Mouse (Mus musculus) liver, embryonic 14.5 days (tissue): ENCODE data around the gene Olfr782.

ENCODE experiments used
- CTCF ChIP-seq: IDR thresholded peaks from 2 replicates; pipeline ENCODE4 v1.5.1; 2016; ENCODE audit warnings: antibody characterized with exemption, low read depth, control low read depth
- EP300 ChIP-seq: IDR thresholded peaks from 2 replicates; pipeline ENCODE4 v1.6.1; 2016; ENCODE audit warnings: antibody characterized with exemption, low read depth

DNA sequence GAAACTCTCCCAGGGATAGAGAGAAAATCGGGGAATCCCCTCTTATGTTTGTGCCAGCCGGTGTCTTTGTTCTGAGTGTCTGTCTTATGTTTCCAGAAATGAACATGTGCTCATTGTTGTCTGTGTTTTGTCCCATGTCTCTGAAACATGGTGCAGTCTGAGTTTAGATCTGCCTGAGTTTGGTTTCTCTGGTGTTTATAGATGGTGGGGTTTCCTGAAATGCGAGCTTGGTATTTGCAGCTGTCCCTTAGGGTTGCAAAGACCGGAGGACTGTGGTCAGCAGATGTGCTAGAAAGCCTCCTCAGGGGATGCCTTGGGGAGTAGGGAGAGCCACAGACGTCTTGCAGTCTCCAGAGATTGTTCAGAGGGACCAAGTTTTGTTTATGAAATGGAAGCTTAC is 8.7 kb downstream of the Olfr782 start:
- no peak for TF ChIP-seq CTCF
- TF ChIP-seq EP300: no peak
